Mouse (Mus musculus) MEL (cell line): ENCODE measurements around the gene Dhrs3.

Source experiments
- CTCF ChIP-seq, 3 experiments: IDR thresholded peaks in 2 of 3; conservative IDR thresholded peaks in 1 of 3; 2 replicates each; pipeline ENCODE4 v1.5.1; 2011 to 2012; ENCODE audit warnings: low read length in 3 of 3, low read depth in 2 of 3, mild to moderate bottlenecking in 2 of 3, improper control_type of control experiment in 1 of 3, inconsistent platforms in 1 of 3, mixed read lengths in 1 of 3, moderate library complexity in 1 of 3; ENCODE audit not compliant: control insufficient read depth in 1 of 3, insufficient read depth in 1 of 3, poor library complexity in 1 of 3, severe bottlenecking in 1 of 3
- EP300 ChIP-seq, 2 experiments: IDR thresholded peaks; 2 replicates each; pipeline ENCODE4 v1.6.1; 2011; ENCODE audit warnings: improper control_type of control experiment in 2 of 2, low read length in 2 of 2, low read depth in 1 of 2, mild to moderate bottlenecking in 1 of 2
- ETS1 ChIP-seq: IDR thresholded peaks from 2 replicates; pipeline ENCODE4 v1.6.1; 2012; ENCODE audit warnings: low read depth, mild to moderate bottlenecking, inconsistent platforms, low read length, improper control_type of control experiment, moderate library complexity
- MAX ChIP-seq: IDR thresholded peaks from 2 replicates; pipeline ENCODE4 v1.6.1; 2011; ENCODE audit warnings: low read length, improper control_type of control experiment
- MAZ ChIP-seq: IDR thresholded peaks from 2 replicates; pipeline ENCODE4 v1.6.1; 2012; ENCODE audit warnings: low read depth, mild to moderate bottlenecking, inconsistent platforms, low read length, improper control_type of control experiment
- MYC ChIP-seq: IDR thresholded peaks from 2 replicates; pipeline ENCODE4 v1.6.1; 2011; ENCODE audit warnings: low read depth, mild to moderate bottlenecking, low read length, improper control_type of control experiment, moderate library complexity
- SIN3A ChIP-seq: IDR thresholded peaks from 2 replicates; pipeline ENCODE4 v1.6.1; 2012; ENCODE audit warnings: low read length, improper control_type of control experiment, inconsistent platforms
- TBP ChIP-seq: IDR thresholded peaks from 2 replicates; pipeline ENCODE4 v1.8.0; 2011; ENCODE audit warnings: low read depth, low read length, improper control_type of control experiment
- ZNF384 ChIP-seq: IDR thresholded peaks from 2 replicates; pipeline ENCODE4 v1.6.1; 2012; ENCODE audit warnings: low read depth, mild to moderate bottlenecking, inconsistent platforms, low read length, improper control_type of control experiment

DNA sequence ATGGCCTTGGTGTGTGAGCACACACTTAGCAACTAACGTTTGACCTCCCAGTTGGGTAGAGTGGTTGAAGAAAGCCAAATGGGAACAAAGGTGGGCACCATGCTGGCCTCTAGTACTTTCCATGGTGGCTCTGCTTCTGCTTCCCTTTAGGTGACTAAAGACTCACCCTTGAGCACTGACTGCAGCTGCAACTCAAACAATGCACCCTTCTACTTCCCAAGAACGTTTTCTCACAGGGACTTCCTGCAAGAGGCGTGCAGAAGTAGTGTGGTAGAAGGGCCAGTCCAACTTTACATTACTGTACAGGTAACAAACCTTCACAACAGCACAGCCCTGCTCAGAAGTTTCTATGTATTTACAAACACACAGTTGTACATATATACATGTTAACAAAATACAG, 81.8 kb downstream of the Dhrs3 start:
- no peak for TF ChIP-seq SIN3A
- TF ChIP-seq CTCF (IDR thresholded peaks at IDR 0.05 in 2 of 3, conservative IDR thresholded peaks at IDR 0.05 in 1 of 3; ENCODE audit: control insufficient read depth in 1 of 3, insufficient read depth in 1 of 3, low read depth in 2 of 3, low read length in 3 of 3, poor library complexity in 1 of 3, severe bottlenecking in 1 of 3) = no peak
- no peak for TF ChIP-seq MAZ
- TF ChIP-seq TBP = no peak
- TF ChIP-seq ZNF384 = no peak
- TF ChIP-seq MAX = no peak
- TF ChIP-seq MYC = no peak
- no peak for TF ChIP-seq ETS1
- no peak for TF ChIP-seq EP300 (IDR thresholded peaks at IDR 0.05; ENCODE audit: low read depth in 1 of 2, low read length in 2 of 2)
